Mouse (Mus musculus): ENCODE results near the gene Ccrl2. TPM values are rescaled to one million over a fixed set of nuclear protein-coding genes. Genes with fewer than 3 reads are reported as not detected.

The Ccrl2 gene
- polyA plus RNA-seq, 1 experiment = 0.12 TPM

GRCm38 (mm10) chr9:111072175-111072574, 14.9 kb upstream of the Ccrl2 start:
- no peak for TF ChIP-seq TCF12 (IDR thresholded peaks at IDR 0.05; ENCODE audit: insufficient read depth, poor library complexity, severe bottlenecking)
- TF ChIP-seq USF1 (IDR thresholded peaks at IDR 0.05; ENCODE audit: low read depth) = no peak
- TF ChIP-seq MAX (IDR thresholded peaks at IDR 0.05; ENCODE audit: low read depth) = no peak
- TF ChIP-seq TCF3 (IDR thresholded peaks at IDR 0.05; ENCODE audit: insufficient read length, low read depth) = no peak
- no peak for TF ChIP-seq POLR2A (IDR thresholded peaks at IDR 0.05; ENCODE audit: insufficient read length, low read depth)
- no peak for TF ChIP-seq MYOG (IDR thresholded peaks at IDR 0.05; ENCODE audit: control insufficient read depth in 1 of 3, insufficient read depth in 1 of 3, insufficient read length in 2 of 3, low read depth in 2 of 3)
- no peak for TF ChIP-seq POLR2AphosphoS2 (IDR thresholded peaks at IDR 0.05; ENCODE audit: insufficient read length, low read depth)
- no peak for TF ChIP-seq REST (IDR thresholded peaks at IDR 0.05; ENCODE audit: insufficient read depth, insufficient read length)
- TF ChIP-seq SRF (IDR thresholded peaks at IDR 0.05; ENCODE audit: control insufficient read depth, insufficient read length, low read depth) = no peak
- no peak for TF ChIP-seq CEBPB (IDR thresholded peaks at IDR 0.05; ENCODE audit: insufficient read depth, poor library complexity, severe bottlenecking)
- no peak for TF ChIP-seq E2F4 (IDR thresholded peaks at IDR 0.05; ENCODE audit: insufficient read depth)
- no peak for TF ChIP-seq MYOD1 (IDR thresholded peaks at IDR 0.05; ENCODE audit: control insufficient read depth in 1 of 3, insufficient read length in 2 of 3, low read depth in 2 of 3)

GRCm38 (mm10) chr9:111070546-111070961, 13.2 kb upstream of the Ccrl2 start:
- no peak overlapping the region for H3ac ChIP-seq (ENCODE audit: control insufficient read depth, insufficient read length)
- H3K4me3 ChIP-seq = no peak overlapping the region
- H3K79me2 ChIP-seq (ENCODE audit: control insufficient read depth, insufficient read depth) = no peaks in the 10 kb centered on the region
- no peak overlapping the region for H3K4me2 ChIP-seq (ENCODE audit: low read depth)
- H3K36me3 ChIP-seq (ENCODE audit: control insufficient read depth, insufficient read depth) = no peaks in the 10 kb centered on the region
- no peaks in the 10 kb centered on the region for H3K27me3 ChIP-seq (ENCODE audit: control insufficient read depth, insufficient read depth, insufficient read length)
- TF ChIP-seq MYOD1 (IDR thresholded peaks at IDR 0.05; ENCODE audit: control insufficient read depth in 1 of 3, insufficient read length in 2 of 3, low read depth in 2 of 3) (no peak), MAX (IDR thresholded peaks at IDR 0.05; ENCODE audit: low read depth) (no peak), MYOG (IDR thresholded peaks at IDR 0.05; ENCODE audit: control insufficient read depth in 1 of 3, insufficient read depth in 1 of 3, insufficient read length in 2 of 3, low read depth in 2 of 3) (no peak), E2F4 (IDR thresholded peaks at IDR 0.05; ENCODE audit: insufficient read depth) (no peak), USF1 (IDR thresholded peaks at IDR 0.05; ENCODE audit: low read depth) (no peak), REST (IDR thresholded peaks at IDR 0.05; ENCODE audit: insufficient read depth, insufficient read length) (no peak), CEBPB (IDR thresholded peaks at IDR 0.05; ENCODE audit: insufficient read depth, poor library complexity, severe bottlenecking) (no peak), POLR2AphosphoS2 (IDR thresholded peaks at IDR 0.05; ENCODE audit: insufficient read length, low read depth) (no peak), SRF (IDR thresholded peaks at IDR 0.05; ENCODE audit: control insufficient read depth, insufficient read length, low read depth) (no peak), TCF12 (IDR thresholded peaks at IDR 0.05; ENCODE audit: insufficient read depth, poor library complexity, severe bottlenecking) (no peak)

More at GRCm38 (mm10) chr9:111072175-111072574, 14.9 kb upstream of the Ccrl2 start:
- H3K36me3 ChIP-seq (ENCODE audit: control insufficient read depth, insufficient read depth) = no peaks in the 10 kb centered on the region
- no peak overlapping the region for H3K4me2 ChIP-seq (ENCODE audit: low read depth)
- no peak overlapping the region for H3K4me3 ChIP-seq
- no peak overlapping the region for H3ac ChIP-seq (ENCODE audit: control insufficient read depth, insufficient read length)
- no peaks in the 10 kb centered on the region for H3K27me3 ChIP-seq (ENCODE audit: control insufficient read depth, insufficient read depth, insufficient read length)
- no peaks in the 10 kb centered on the region for H3K79me2 ChIP-seq (ENCODE audit: control insufficient read depth, insufficient read depth)

- Histone ChIP-seq H3K4me3 (no peak overlapping the region), H3ac (ENCODE audit: control insufficient read depth, insufficient read length) (no peak overlapping the region), H3K4me2 (ENCODE audit: low read depth) (no peak overlapping the region), H3K79me2 (ENCODE audit: control insufficient read depth, insufficient read depth) (no peaks in the 10 kb centered on the region), H3K36me3 (ENCODE audit: control insufficient read depth, insufficient read depth) (no peaks in the 10 kb centered on the region), H3K27me3 (ENCODE audit: control insufficient read depth, insufficient read depth, insufficient read length) (no peaks in the 10 kb centered on the region)
- TF ChIP-seq MYOD1 (IDR thresholded peaks at IDR 0.05; ENCODE audit: control insufficient read depth in 1 of 3, insufficient read length in 2 of 3, low read depth in 2 of 3) (no peak), TCF3 (IDR thresholded peaks at IDR 0.05; ENCODE audit: insufficient read length, low read depth) (no peak), TCF12 (IDR thresholded peaks at IDR 0.05; ENCODE audit: insufficient read depth, poor library complexity, severe bottlenecking) (no peak), MYOG (IDR thresholded peaks at IDR 0.05; ENCODE audit: control insufficient read depth in 1 of 3, insufficient read depth in 1 of 3, insufficient read length in 2 of 3, low read depth in 2 of 3) (no peak), POLR2AphosphoS2 (IDR thresholded peaks at IDR 0.05; ENCODE audit: insufficient read length, low read depth) (no peak), SRF (IDR thresholded peaks at IDR 0.05; ENCODE audit: control insufficient read depth, insufficient read length, low read depth) (no peak)
Observed at GRCm38 (mm10) chr9:111067052-111067451, 9.7 kb upstream of the Ccrl2 start.

GRCm38 (mm10) chr9:111062840-111063239, 5.5 kb upstream of the Ccrl2 start:
- no peak for TF ChIP-seq TCF12 (IDR thresholded peaks at IDR 0.05; ENCODE audit: insufficient read depth, poor library complexity, severe bottlenecking)
- no peak for TF ChIP-seq CEBPB (IDR thresholded peaks at IDR 0.05; ENCODE audit: insufficient read depth, poor library complexity, severe bottlenecking)
- TF ChIP-seq MAX (IDR thresholded peaks at IDR 0.05; ENCODE audit: low read depth) = no peak
- TF ChIP-seq SRF (IDR thresholded peaks at IDR 0.05; ENCODE audit: control insufficient read depth, insufficient read length, low read depth) = no peak
- no peak for TF ChIP-seq E2F4 (IDR thresholded peaks at IDR 0.05; ENCODE audit: insufficient read depth)
- TF ChIP-seq MYOD1 (IDR thresholded peaks at IDR 0.05; ENCODE audit: control insufficient read depth in 1 of 3, insufficient read length in 2 of 3, low read depth in 2 of 3) = no peak
- TF ChIP-seq REST (IDR thresholded peaks at IDR 0.05; ENCODE audit: insufficient read depth, insufficient read length) = no peak
- TF ChIP-seq TCF3 (IDR thresholded peaks at IDR 0.05; ENCODE audit: insufficient read length, low read depth) = no peak
- no peak for TF ChIP-seq POLR2A (IDR thresholded peaks at IDR 0.05; ENCODE audit: insufficient read length, low read depth)
- TF ChIP-seq POLR2AphosphoS2 (IDR thresholded peaks at IDR 0.05; ENCODE audit: insufficient read length, low read depth) = no peak
- no peak for TF ChIP-seq MYOG (IDR thresholded peaks at IDR 0.05; ENCODE audit: control insufficient read depth in 1 of 3, insufficient read depth in 1 of 3, insufficient read length in 2 of 3, low read depth in 2 of 3)
- no peak for TF ChIP-seq USF1 (IDR thresholded peaks at IDR 0.05; ENCODE audit: low read depth)
- Histone ChIP-seq H3ac (ENCODE audit: control insufficient read depth, insufficient read length) (no peak overlapping the region), H3K4me2 (ENCODE audit: low read depth) (no peak overlapping the region)

More at GRCm38 (mm10) chr9:111062840-111063239, 5.5 kb upstream of the Ccrl2 start:
- H3K36me3 ChIP-seq (ENCODE audit: control insufficient read depth, insufficient read depth) = no peaks in the 10 kb centered on the region
- H3K79me2 ChIP-seq (ENCODE audit: control insufficient read depth, insufficient read depth) = no peaks in the 10 kb centered on the region
- H3K27me3 ChIP-seq (ENCODE audit: control insufficient read depth, insufficient read depth, insufficient read length) = no peaks in the 10 kb centered on the region
- no peak overlapping the region for H3K4me3 ChIP-seq
